Mouse (Mus musculus) monocyte, adult 2 months (primary cell): Measurements from ENCODE around the gene Ephx1.
"Not testable (repeated sequence)": the region's sequence is repeated elsewhere in the genome, so short reads cannot be mapped to it uniquely, and the experiment has no call there.

ENCODE experiments used
- DNase-seq, 2 experiments: peaks; one replicate each; pipeline ENCODE4 v3.0.0; 2022; ENCODE audit warnings: low spot score in 2 of 2, low read depth in 1 of 2

Gene Ephx1

DNA sequence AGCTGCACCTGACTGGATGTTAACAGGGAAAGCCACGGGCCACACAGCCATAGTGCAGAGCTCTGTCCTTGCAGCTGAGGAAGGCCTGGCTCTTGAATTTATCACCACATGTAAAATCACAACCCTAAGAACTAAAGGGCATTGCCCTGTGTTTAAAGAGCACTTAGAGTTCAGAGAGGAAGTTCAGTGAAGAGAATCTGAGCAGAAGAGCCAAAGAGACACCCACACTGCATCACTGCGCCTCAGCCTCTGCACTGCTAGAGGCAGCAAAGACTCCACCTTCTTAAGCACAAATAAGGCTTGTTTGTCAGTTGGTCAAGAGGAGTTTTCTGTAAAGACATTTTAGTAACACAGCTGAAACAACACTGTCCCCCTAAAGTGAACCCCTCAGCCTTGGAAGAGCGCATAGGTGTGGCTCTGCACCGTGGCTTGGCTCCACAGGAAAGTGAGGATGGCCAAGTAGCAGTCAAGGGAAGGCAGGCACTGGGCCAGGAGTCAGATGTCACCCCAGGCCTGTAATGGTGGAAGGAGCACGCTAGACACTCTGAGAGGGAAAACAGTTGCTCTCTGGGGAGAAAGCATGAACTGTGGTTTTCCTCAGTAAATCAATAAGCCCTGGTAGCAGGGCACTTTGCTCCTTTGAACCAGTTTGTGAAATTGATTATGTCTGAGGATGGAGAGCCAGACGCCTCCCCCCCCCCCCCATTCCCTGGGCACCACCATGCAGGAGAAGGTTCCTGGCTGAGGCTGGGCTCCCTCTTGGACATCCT is 5.8 kb downstream of the Ephx1 start:
- no peak for DNase-seq

DNA sequence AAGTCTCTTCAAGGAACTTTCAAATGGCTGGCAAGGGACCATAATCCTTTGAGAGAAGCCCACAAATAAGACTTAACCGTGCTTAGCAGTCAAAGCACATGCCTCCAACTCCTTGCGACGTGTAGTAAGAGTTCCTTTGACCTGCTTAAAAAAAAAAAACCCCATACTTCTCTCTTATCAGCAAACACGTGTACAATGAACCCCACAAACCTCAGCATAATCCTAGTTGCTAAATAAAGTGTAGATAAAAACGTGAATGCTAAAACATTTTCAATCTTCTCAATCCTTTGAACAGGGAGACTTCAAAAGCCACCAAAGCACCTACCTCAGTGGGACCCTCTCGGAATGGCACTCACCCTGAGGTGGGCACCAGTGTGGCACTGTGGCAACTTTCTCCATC is 7.3 kb downstream of the Ephx1 start:
- no peak for DNase-seq

DNA sequence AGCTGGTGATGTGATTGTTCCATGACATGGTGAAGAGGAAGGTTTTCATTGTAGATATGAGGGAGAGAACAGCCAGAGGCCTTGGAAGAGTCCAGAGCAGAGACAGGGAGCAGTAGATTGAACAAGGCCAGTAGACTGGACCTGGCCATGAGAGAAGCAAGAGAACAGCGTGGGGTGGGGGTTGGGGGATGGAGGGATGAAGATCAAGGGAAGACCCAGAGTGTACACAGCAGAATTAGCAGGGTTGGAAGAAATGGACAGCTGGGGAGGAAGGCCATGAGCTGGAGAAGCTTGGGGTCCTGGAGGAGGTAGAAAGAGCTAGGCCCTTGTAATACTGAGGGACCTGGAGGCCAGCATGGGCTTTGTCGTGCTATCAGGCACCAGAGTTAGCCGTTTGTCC is 8.3 kb downstream of the Ephx1 start:
- DNase-seq = no peak

DNA sequence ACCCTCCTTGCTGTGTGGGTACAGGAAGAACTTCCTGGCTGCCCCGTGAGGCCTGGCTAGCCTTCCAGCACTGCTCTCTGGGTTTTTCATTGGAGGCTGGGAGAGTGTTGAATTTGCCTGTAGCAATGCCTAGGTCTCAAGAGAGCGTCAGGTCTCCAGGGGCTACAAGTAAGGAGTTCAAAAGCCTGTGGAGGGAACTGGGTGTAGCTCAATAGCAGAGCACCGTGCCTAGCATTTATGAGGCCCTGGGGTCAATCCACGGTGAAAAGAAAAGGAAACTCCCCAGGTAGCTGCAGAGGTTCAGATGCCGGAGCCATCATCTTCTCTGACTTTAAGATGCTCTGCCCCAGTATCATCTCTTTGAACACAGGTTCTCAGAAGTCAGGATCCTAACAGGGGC is 9.1 kb downstream of the Ephx1 start:
- DNase-seq = no peak

DNA sequence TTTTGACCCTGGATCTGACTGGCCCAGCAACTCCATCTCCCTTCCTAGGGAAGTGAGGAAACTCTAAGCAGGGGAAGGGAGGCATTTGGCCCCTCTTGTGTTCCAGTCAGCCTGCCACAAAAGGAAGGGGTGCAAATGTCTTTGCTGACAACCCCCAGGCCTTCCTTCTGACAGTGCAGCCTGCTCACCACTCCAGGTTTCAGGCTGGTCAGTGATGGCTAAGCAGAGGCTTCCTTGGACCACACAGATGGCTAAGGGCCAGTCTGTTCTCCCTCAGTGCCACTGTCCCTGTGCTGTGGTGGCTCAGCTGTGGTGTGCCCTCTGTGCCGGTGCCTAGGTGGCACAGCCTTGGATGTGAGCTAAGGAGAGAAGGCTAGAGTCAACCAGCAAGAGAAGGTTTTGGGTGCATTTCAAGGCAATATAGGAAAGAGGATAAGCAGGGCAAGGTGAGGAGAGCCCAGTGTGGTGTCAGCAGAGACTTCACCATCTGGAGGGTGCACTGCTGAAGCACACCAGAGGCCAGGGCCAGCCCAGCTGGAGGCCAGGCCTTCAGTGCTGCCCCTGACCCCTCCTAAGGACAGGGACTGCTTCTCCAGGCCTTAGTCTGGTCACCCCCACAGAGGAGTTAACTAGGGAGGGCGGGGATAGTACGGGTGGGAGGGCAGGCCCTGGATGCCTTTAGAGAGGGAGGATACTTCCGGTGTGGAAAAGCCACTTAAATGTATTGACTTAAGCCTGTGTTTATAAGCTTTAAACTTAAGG is 10.4 kb downstream of the Ephx1 start:
- DNase-seq = no peak

DNA sequence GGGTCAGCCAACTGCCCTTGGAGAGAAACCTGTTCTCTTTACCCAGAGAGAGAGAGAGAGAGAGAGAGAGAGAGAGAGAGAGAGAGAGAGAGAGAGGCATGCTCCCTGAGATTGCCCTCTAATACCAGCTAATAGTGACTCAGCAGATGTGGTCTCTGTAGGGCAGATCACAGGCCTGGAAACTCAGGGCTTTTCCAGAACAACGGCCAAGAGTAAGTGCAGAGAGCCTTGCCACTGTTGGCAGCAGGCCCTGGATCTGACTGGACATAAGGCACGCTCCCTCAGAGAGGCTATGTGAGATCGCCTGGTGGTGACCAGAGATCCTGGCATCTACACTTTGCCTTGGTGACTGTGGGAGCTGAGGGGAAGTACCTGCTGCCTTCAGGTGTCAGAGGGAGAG is 10.9 kb downstream of the Ephx1 start:
- DNase-seq = no peak

DNA sequence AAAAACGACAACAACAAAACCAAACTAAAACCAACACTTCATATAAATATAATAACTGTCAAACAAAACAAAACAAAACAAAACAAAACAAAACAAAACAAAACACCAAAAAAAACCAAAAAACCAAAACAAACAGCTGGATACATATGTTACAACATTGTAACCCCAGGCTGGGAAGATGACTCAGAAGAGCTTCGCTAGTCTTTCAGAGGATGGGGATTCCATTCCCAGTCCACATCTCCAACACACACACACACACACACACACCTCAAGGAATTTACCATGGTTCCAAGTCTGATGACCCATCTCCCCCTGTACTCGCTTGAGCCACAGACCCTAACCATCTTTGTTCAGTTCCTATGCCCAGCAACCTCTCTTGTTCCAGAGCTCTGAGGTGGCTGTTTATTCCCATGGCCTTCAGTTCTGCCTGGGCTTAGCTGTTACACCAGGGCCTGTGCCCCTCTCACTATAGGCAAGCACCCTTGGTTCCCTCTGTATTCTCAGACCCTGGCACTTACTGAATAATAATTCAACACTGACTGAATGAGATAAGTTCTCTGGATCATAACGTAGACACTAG is 11.6 kb downstream of the Ephx1 start:
- DNase-seq = no peak

DNA sequence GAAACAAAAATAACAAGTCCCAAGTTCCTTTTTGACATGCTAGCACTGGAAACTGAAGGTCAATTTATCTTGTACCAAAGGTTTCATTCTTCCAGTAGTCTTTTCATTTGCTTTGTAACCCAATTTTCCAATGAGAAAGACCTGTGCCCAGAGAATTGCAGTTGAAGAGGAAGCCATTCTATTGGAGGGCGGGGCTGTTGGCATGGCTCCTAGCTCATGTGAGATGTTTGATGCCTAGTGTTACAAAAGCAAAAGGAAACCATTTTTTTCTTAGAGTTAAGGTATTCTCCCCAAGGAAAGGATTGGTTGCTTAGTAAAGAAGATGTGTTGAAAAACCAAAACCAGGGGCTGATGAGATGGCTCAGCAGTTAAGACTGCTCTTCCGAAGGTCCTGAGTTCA is 12.4 kb downstream of the Ephx1 start:
- DNase-seq = no peak

DNA sequence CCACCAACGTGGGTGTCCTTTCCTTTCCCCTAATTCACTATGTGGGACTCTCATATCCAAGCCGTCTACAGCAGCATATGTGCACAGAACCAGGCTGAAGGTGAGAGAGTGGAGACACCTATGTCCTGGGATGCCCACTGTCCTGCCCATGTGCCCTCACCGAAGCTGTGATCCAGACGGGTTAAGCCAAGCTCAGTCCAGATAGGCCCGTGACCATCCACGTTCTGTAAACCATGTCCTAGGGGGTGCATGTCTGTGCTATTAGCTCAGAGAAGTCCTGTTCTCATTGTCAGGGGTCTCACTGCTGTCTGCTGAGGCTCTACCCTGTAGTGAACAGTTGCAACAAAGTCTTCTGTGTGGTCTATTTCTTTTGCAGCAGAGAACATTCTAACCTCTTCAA is 12.9 kb downstream of the Ephx1 start:
- DNase-seq = no peak

DNA sequence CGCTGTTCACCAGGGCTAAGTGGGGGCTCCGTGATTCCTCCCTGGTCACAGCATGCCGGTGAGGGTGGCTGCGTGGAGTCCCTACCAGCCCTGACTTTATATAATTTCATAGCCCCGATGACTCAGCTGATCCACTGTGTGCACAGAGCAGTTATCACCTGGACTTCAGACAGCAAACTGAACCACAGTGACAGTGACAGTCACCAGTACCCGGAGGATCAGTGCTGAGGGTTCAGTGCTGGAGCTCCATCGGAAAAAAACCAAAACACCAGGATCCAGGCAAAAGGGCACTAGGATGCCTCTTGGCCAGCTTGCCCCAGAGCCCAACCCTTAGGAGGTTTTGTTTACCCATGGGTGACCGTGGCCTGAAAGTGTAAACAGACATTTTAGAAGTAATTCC is 15.4 kb downstream of the Ephx1 start:
- DNase-seq = no peak

DNA sequence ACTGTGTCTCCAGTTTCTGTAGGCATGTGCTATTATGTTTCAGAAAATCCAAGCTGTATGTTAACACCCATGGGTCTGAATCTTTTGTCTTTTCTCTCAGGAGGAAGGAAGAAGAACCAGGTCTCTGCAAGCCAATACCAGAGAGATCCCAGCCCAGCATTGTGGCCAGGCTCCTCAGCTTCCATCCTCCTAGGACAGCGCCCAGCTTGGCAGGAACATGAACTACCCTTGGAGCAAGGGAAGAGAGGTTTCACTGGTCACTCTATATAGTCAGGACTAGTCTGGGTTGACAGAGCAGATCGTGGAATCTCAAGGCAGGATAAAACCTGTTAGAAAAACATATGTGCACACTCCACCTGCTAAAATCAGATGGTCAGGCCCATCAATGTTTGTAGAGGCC is 16.9 kb downstream of the Ephx1 start:
- DNase-seq = no peak

DNA sequence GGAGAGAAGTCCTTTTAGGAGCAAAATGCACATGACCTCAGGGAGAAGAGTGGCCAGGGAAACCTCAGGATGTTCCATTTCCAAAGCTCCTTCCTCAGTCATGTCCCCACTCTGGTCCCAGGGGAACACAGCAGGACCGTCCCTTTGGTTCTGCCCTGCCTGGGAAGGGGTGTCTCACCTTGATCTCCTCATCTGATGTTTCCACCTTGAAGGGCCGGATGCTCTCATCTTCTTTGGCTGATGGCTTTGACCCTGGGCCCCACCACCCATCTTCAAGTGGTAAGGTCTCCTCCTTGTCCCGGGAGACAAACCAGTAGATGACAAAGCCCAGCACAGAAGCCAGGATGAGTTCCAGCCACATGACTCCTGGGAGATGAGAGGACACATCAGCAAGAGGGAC is 19.1 kb downstream of the Ephx1 start:
- DNase-seq = no peak

DNA sequence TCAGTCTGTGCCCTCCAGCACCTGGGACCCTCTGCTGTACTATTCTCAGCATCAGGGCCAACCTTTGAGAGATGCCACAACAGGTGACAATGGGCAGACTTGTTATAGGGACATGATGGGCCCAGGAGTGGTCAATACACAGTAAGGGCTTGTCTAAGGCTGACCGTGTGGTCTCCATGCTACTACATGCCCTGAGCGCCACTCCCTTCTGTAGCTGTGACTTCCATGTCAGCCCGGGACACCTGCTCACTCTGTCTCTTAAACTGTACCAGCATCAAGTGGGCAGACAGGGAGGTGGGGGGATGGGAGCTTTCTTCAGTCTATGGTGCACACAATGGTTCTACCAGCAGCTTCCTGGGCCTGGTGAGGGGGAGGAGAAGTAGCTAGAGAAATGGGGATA is 19.5 kb downstream of the Ephx1 start:
- no peak for DNase-seq

DNA sequence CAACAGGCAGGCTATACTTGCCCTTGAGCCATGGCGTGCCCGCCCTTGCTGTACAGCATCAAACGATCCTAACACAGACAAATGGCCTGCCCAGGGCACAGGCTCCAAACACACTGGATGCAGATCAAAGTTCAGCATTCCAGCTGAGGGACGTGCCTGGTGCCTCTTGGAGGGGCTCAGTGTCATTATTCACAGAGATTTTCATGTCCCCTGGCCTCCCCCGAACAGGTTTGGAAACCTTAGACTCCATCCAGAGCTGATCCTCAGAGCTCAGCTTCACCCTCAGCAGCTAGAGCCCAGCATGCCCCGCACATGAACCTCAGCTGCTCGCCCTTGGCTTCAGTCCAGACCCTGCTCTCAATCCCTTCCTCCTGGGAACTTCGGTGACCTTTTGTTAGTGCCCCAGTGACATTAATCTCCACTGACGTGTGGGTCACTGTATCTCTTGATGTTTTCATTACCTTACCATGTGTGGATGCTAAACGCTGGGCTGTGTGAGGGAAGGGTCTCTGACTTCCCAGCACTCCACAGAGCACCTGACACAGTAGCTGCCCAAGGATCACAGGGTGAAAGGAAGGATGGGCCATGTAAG is 20.1 kb downstream of the Ephx1 start:
- no peak for DNase-seq

DNA sequence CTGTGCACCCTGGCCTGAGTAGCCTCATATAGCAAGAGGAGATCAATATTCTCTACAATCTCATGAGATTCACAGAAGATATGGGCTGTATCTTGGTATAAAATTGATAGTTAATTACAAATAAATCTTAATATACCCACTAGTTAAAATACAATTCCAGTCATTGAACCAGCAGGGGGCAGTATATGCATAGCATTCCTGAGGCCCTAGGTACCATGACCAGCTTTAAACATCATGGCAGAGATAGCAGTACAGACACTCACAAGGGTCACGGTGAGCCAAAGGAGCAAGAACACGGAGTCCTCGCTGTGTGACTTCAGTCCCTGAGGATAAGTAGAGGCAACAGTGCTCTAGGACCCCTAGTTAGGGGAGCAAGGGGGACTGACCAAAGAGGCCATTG is 28.6 kb downstream of the Ephx1 start:
- no peak for DNase-seq

DNA sequence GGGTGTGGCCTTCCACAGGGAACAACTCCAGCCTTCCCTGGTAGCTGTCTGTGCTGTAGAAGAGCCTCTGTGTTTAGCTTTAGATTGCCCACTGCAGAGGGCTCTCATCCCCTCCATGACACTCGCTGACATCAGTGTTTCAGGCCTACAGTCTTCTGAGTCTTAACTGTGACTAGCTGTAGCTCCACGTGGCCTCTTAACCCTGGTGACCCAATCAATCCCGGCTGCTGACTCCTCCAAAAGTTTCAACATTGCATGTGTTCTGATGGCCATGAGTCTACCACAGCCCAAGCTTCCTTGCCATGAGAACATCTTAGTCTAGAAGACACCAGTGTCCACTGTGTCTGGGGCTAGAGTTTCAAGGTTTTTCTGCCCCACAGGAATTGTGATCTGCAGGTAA is 30.0 kb downstream of the Ephx1 start:
- no peak for DNase-seq

DNA sequence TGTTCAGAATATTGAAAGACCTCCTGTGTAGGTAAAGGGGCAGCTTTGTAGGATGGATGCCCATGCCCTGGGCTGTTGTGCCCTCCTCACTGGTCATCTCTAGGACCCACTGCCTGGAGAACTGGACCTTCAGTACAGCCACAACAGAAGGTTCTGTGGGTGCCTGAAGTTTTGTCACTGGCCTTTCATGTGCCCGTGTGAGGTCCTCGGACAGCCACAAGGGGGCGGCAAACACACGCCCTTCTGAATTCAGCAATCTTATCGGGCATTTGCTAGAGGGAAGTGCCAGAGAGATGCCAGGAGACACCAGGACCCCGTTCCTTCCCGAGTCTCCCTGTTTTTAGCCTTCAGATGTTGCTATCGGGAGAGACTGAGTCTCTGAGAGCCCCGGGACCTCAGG is 32.9 kb downstream of the Ephx1 start:
- DNase-seq = peak; percentile 17 to 61

DNA sequence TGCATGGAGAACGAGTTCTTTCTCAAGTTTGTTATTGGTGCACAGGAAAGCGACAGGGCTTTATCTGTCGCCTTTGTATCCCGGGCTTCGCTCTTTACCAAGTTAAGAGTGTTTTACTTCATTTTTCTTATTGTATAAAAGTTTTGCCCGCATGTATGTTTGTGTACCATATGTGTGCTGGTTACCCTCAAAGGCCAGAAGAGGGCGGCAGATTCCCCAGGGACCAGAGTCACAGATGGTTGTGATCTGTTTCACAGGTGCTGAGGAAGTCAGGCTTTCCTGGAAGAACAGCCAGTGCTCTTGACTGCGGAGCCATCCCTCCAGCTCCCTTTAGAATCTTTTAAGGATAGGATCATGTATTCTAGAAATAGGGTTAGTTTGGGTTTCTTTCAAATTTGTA is 34.0 kb downstream of the Ephx1 start:
- no peak for DNase-seq

DNA sequence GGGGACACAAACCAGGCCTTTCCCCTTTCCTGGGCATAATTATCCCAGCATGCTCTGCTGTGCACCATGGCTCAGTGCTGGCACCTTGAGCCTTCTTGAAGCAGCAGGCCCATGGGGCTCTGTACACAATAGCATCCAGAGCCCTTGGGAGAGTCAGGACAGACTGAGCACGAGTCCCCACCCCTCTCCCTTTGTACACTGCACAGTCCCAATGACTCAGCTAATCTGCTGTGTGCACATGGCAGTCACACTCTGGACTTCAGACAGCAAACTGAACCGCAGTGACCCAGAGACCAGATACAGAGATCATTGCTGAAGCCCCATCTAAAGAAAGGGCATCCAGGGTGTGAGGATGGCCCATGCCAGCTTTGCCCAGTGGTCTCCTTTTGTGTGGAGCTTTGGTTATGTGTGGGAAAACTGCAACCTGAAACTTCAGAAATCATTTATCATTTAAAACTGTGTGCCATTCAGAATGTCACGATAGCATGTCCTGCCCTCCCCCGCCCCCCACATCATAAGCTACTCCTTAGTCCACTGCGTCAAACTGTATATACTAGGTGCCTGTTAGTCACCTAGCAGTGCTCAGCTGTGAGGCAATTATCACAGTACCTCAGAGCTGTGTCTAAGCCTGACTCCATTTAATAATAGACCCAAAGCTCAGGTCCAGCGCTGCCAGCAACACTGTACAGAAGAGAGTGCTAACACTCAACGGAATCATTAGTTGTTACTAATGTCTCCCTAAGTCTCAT is 39.2 kb downstream of the Ephx1 start:
- not testable (repeated sequence) for DNase-seq

DNA sequence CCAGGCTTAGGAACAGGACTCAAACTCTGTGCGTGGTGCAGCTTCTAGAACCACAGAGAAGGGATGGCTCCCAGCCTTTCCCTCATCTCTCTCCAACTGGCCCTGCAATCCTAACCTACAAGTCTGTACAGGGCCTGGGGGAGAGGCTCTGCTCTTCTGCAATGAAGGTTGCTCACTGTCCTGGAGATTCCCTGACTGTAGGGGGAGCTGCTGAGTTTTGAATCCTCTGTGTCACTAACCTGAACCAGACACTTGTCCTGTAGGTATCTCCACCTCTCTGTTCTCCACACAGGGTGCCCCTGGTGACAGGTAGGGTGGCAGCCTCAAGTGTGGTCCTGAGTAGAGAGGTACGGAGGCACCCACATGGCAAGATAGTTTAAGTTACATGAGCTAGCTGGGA is 40.2 kb downstream of the Ephx1 start:
- no peak for DNase-seq

DNA sequence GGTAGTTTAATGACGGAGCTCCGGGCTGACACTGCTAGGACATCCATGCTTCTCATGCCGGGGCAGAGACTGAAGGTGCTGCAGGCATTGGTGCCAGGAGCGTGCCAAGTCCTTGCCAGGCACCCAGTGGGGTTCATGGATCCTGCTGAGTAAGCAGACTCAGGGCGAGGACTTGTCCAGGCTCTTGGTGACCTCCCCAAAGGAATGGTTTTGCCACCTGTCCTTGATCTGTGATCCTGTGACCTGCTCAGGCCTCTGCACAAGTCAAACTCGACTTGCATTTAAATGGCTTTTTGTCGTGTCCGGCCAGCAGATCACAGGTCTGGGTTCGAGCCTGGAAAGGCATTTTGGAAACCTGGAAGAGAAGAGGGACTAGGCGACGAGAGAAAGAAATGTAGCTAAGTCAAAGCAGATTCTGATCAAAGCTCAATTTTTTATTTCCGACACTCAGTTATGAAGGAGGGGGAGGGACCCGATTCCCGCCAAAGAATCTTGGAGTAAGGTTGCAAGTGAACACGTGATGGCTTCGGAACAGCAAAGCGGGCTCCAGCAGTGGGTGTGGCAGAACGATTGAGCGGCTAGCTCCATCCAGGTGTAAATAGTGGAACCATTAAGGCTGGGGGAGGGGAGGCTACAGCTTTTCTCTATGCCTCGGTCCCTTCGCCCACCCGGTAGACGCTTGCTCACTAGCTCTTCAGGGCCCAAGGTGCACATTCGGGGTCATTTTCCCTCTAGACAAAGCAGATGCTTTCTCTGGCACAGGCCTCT is 41.0 kb downstream of the Ephx1 start:
- no peak for DNase-seq
